Mouse (Mus musculus): ENCODE data around the gene Cpne5.
A peak's percentile ranks its signal among the peaks of the same experiment; 100 is the strongest.
"Not testable (repeated sequence)": the region's sequence is repeated elsewhere in the genome, so short reads cannot be mapped to it uniquely, and the experiment has no call there.

Cpne5 gene

DNA sequence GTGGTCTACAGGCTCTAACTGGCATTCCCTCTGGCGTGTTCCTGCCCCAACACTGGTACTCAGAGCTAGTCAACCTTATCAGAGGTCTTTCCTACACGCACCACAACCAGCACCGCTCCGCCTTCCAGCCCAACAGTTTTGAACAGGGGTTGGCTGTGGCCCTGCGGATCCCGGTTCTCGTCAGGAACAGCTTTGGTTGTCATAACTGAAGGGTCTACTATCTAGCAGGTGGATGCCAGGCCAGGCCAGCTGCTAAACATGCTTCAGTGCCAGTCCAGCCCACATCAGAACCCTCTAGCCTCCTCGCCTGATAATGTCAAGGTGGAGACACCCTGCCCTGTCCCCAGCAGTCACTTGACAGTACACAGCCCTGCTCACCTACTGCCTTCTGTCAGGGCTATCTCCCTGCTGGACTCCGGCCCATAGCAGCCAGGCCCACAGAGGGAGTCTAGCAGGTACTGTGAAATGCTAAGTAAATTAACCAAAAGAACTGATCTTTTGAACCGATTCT lies 19.1 kb upstream of the Cpne5 start:
- no peak for DNase-seq (ENCODE audit: low read depth, low spot score)

DNA sequence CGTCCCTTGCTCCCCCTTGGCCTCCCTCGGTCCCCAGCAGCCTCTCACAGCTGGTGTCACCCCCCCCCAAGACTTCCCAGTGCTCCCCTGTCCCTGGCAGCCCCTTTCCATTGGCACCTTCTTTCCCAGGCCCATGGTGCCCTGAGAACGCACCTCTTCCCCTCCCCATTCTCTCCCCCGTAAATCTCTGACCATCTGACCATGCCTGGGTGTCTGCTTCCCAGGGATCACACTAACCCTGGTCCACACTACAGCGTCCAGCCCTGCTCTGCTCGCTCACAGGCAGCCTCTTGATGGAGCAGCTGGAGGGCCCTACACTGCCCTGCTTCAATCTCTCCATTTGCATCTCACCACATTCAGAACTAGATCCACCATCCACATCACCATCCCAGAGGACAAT lies 18.5 kb upstream of the Cpne5 start:
- DNase-seq (ENCODE audit: low read depth, low spot score), result no peak

DNA sequence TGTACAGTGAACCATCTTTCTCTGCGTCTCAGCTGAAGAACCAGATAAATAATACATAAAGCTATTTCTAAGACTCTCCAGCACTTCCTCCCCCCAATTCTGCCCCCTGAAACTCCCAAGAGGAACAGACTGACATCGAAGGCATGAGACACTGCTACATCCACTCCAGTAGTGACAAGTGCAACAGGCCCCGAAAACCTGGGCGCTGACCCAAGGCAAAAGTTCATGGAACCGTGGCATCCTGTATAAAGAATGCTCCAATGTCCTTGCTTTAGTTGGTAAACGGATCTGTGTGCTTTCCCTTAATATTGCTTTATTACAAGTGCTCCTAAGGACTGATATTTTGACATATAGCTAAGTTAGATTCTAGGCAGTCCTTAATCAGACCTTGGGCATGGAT lies 16.8 kb upstream of the Cpne5 start:
- DNase-seq (ENCODE audit: low read depth, low spot score), result not testable (repeated sequence)

- DNase-seq (ENCODE audit: low read depth, low spot score), result no peak
Measured at GRCm38 (mm10) chr17:29253684-29254083, 15.7 kb upstream of the Cpne5 start.

DNA sequence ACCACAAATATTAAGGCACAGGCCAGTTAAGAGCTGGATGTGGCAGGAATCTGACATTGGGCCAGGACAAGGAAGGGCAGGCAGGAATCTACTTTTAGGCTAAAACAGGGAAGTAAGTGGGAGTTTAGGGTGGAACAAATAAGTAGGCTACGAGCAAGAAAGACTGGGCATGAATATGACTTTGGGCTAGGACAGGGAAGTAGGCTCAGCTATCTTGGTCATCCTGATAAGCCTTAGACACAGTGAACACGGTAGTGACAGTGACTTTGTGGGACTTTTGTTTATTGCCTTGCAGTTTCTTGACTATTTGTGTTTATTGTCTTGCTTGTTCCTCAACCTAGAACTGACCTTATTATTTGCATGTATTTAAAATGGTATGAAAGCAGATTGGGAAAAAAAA lies 15.3 kb upstream of the Cpne5 start:
- DNase-seq (ENCODE audit: low read depth, low spot score), result no peak

- DNase-seq (ENCODE audit: low read depth, low spot score), result no peak
Measured at GRCm38 (mm10) chr17:29251608-29252390, 13.8 kb upstream of the Cpne5 start.

DNA sequence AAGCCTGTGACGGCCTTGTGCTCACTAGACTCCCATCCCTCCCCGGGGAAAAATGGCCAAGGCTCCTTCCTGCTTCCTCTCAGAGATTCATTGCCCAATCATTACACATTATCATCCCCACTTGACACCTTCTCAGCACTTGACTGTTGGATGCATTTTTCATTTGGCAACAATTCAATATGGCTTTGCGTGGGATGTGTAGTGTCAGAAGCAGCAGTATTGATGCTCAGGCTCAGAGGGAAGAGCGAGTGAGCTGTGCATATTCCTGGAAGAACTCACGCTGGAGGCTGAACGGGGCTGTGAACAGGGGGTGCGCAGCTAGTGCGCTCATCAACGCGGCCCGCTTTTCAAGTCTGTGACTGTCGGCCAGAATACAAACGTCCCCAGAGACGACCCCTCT lies 13.0 kb upstream of the Cpne5 start:
- DNase-seq (ENCODE audit: low read depth, low spot score), result not testable (repeated sequence)

DNA sequence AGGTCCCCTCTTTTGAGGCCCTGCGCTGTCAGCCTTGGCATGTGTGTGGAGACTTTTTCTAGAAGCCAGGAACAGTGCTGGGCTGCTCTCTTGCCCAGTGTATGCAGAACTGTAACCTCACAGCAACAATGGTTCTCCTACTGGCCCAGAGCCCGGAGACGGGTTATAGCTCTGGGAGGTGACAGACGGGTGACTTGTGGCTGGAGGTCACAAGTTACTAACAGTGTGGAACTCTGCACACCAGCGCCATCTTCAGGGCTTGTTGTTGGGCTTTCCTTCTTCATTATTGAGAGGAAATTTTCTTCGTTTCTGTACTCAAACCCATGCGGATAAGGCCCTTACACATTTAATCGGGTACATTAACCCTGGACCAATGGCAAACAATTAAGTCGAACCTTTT lies 11.5 kb upstream of the Cpne5 start:
- DNase-seq (ENCODE audit: low read depth, low spot score), result peak; percentile 42

- DNase-seq (ENCODE audit: low read depth, low spot score), result no peak
Measured at GRCm38 (mm10) chr17:29247881-29248280, 9.9 kb upstream of the Cpne5 start.

DNA sequence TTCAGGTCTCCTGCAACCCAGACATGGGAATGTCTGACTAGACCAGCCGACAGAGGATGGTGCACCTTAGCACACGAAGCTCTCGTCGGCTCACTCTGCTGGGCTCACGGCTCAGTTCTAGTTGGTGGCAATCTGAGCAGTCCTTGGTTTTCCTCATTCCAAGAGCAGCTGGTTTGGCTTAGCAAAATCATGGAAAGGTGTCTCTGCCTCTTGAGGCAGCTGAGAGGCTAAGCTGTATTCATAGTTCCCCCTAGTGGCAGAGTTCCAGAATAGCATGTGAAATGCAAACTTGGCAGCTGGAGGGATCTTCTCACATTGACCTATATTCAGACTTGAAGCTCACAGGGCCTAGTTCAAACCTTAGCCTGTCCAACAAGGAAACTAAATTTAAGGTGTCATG lies 8.6 kb upstream of the Cpne5 start:
- DNase-seq (ENCODE audit: low read depth, low spot score), result peak; percentile 69

- DNase-seq (ENCODE audit: low read depth, low spot score), result no peak
Measured at GRCm38 (mm10) chr17:29245725-29246124, 7.8 kb upstream of the Cpne5 start.

- DNase-seq (ENCODE audit: low read depth, low spot score), result no peak
Measured at GRCm38 (mm10) chr17:29244912-29245311, 6.9 kb upstream of the Cpne5 start.

DNA sequence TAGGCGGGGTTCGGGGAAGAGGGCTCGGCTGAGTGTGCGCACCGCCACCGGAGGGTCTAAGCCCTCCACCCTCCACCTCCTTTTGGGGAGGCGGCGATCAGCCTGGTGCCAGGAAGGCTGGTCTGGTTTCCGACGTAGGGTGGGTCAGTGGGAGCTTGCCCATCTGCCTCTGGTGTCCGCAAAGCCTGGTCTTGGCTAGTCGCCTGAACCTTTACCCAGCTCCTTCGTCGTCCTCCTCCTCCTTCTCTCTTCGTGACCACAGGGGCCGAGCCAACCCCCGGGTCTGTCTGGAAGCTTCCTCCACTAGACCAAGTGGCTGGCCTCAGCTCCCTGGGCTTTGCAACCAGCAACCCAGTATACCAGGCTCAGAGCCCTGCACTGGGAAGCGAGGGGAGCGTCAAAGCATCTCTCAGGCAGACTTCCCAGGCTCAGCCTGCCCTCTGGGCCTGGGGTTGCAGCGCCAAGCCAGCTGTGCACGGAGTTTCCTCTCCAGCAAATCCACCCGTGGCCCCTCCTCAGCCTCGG lies 516 bp upstream of the Cpne5 start:
- no peak for DNase-seq (ENCODE audit: low read depth, low spot score)

GRCm38 (mm10) chr17:29237267-29237771 lies 648 bp downstream of the Cpne5 start:
- no peak for DNase-seq (ENCODE audit: low read depth, low spot score)

GRCm38 (mm10) chr17:29236111-29236510 lies 1.9 kb downstream of the Cpne5 start:
- no peak for DNase-seq (ENCODE audit: low read depth, low spot score)

DNA sequence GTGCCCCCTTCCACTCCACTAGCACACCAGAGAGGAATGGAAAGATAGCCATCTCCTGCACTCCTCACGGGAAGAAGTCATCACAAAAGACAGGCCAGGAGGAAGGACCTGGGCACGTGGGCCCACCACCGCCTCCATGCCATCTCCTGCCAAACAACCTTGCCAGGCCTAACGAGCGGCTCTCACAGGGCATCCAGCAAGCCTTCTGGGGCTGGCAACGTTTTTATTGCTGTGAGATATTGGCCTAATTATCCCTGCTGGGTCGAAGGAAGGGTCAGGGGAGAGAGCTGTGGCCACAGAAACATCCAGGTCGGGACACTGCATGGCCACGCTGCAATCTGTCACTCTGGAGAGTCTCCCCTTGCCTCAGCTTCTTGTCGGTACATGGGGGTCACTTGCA lies 6.9 kb downstream of the Cpne5 start:
- DNase-seq (ENCODE audit: low read depth, low spot score), result no peak

DNA sequence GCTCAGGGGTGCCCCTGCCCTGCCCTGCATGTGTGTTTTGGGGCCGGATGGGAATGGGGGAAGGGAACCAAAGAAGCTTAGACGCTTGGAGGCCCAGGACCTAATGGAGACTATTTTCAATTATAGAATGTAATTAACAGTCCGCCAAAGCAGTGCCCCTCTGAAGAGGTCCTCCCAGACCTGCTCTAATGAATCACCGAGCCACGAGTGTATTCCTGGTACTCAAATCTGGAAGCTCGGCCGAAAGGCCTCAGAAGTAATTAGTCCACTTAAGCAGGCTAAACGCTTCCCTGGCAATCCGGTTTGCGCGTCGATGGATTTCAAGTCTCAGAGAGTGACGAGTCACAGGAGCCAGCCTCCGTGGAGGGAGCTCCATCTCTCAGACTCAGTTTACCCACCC lies 17.3 kb downstream of the Cpne5 start:
- DNase-seq (ENCODE audit: low read depth, low spot score), result no peak

GRCm38 (mm10) chr17:29218017-29218416 lies 19.9 kb downstream of the Cpne5 start:
- DNase-seq (ENCODE audit: low read depth, low spot score), result no peak

- no peak for DNase-seq (ENCODE audit: low read depth, low spot score)
Measured at GRCm38 (mm10) chr17:29216078-29216477, 21.9 kb downstream of the Cpne5 start.

- no peak for DNase-seq (ENCODE audit: low read depth, low spot score)
Measured at GRCm38 (mm10) chr17:29214655-29215054, 23.3 kb downstream of the Cpne5 start.

DNA sequence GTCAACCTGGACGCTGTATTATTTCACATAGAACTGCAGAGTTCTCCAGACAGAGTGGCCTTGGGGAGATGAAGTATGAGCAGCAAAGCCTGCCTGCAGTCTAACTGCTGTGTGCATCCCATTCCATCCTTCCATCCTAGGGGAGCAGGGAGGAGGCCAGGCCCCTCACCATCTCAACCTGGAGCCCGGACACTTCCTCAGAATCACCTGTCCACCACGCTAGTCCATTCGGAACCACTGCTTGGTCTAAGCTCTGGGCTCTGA lies 23.8 kb downstream of the Cpne5 start:
- no peak for DNase-seq (ENCODE audit: low read depth, low spot score)

DNA sequence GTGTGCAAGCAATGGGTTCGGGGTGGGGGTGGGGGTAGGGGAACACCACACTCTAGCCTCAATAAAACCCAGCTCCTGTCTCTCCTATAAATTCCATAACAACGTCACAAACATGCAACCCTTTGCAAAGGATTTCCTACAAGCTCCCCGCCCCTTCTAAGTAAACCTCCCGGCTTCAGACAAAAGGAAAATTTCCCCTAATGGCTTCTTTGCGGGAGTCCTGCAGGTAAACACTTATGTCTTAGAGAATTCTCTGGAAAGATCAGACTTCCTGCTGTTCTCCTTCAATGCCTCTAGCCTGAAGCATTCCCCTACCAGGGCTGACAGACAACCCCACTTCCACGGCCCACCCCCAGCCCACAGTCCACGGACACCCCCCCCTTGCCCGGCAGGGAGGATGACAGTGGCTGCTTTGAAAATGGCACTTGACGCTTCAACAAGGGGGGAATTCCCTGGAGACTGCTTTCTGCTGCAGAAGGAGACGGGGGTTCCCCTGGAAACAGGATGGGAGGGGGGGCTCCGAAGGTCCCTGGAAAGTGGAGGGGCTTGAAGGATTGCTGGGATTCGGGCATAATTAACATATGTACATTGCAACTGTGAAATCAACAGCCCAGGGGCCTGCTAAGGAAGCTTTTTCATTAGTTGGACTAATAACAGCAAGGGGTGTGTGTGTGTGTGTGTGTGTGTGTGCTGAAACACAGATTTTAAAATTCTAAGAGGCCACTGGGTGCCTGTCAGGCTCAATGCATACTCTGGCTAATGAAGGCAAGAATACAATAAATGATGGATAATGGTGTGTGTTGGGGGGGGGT lies 24.4 kb downstream of the Cpne5 start:
- no peak for DNase-seq (ENCODE audit: low read depth, low spot score)

GRCm38 (mm10) chr17:29211836-29212235 lies 26.1 kb downstream of the Cpne5 start:
- DNase-seq (ENCODE audit: low read depth, low spot score), result no peak

Data from CD4-positive helper T cell, adult 2 months (primary cell).